Mouse (Mus musculus) forebrain, embryonic 13.5 days (tissue): ENCODE measurements at regions not wholly inside any gene's neighbourhood (a gene's known extent, or its start where the extent isn't known, plus 50 kb on each side); places are given as distances from the start of the nearest gene placed in this dataset.

Source experiments
- ATAC-seq: fragments of 200-750 bp; cut with Nextera tagmentation; 2 replicates; pipeline ENCODE4 v1.8.0; 2017
- H3K27ac ChIP-seq: fragments of 300-500 bp; sonication (generic); 2 replicates; pipeline ENCODE4 v1.5.1; 2015; ENCODE audit warnings: inconsistent platforms, mild to moderate bottlenecking, moderate library complexity
- H3K27me3 ChIP-seq: fragments of 300-500 bp; sonication (generic); 2 replicates; pipeline ENCODE4 v1.6.1; 2015; ENCODE audit warnings: mild to moderate bottlenecking, inconsistent platforms
- H3K36me3 ChIP-seq: fragments of 300-500 bp; sonication (generic); 2 replicates; pipeline ENCODE4 v1.6.1; 2015; ENCODE audit warnings: mild to moderate bottlenecking, inconsistent platforms; ENCODE audit not compliant: poor library complexity, severe bottlenecking
- H3K4me1 ChIP-seq: fragments of 300-500 bp; sonication (generic); 2 replicates; pipeline ENCODE4 v1.6.1; 2015; ENCODE audit warnings: inconsistent platforms
- H3K4me2 ChIP-seq: fragments of 300-500 bp; sonication (generic); 2 replicates; pipeline ENCODE4 v1.6.1; 2015; ENCODE audit warnings: inconsistent platforms, mild to moderate bottlenecking, moderate library complexity
- H3K4me3 ChIP-seq: fragments of 300-500 bp; sonication (generic); 2 replicates; pipeline ENCODE4 v1.5.1; 2015; ENCODE audit warnings: mild to moderate bottlenecking, inconsistent platforms
- H3K9ac ChIP-seq: fragments of 300-500 bp; sonication (generic); 2 replicates; pipeline ENCODE4 v1.6.1; 2015; ENCODE audit warnings: mild to moderate bottlenecking, inconsistent platforms
- H3K9me3 ChIP-seq: fragments of 300-500 bp; sonication (generic); replicated peaks from 2 replicates; pipeline ENCODE4 v1.6.1; 2016; ENCODE audit warnings: inconsistent platforms
- WGBS: fragments of 180-500 bp; shearing (Covaris S2); methylation state at CpG from one replicate; pipeline ENCODE4 v1.1.7; 2015; 5-methylcytosine and 5-hydroxymethylcytosine counted together

- 74% methylated on average over 4 of the region's 4 CpGs for WGBS
These were observed 80.4 kb downstream of the Utp6 start for GRCm38 (mm10) chr11:79881812-79882211.

GRCm38 (mm10) chr11:79878091-79878490 is 84.1 kb downstream of the Utp6 start:
- H3K36me3 ChIP-seq, result no peaks in the 10 kb centered on the region
- no peaks in the 10 kb centered on the region for H3K27me3 ChIP-seq
- H3K27ac ChIP-seq, result no peak overlapping the region
- no peak overlapping the region for H3K4me3 ChIP-seq
- 82% methylated on average over 7 of the region's 7 CpGs for WGBS
- ATAC-seq, result no peak
- H3K4me2 ChIP-seq, result no peak overlapping the region
- no peaks in the 10 kb centered on the region for H3K4me1 ChIP-seq
- no peaks in the 10 kb centered on the region for H3K9me3 ChIP-seq
- H3K9ac ChIP-seq, result no peak overlapping the region

More at GRCm38 (mm10) chr11:79881812-79882211, 80.4 kb downstream of the Utp6 start:
- H3K27me3 ChIP-seq, result no peaks in the 10 kb centered on the region
- no peak for ATAC-seq
- H3K36me3 ChIP-seq, result no peaks in the 10 kb centered on the region
- no peaks in the 10 kb centered on the region for H3K9me3 ChIP-seq
- no peak overlapping the region for H3K9ac ChIP-seq
- H3K4me2 ChIP-seq, result no peak overlapping the region
- H3K4me3 ChIP-seq, result no peak overlapping the region
- H3K4me1 ChIP-seq, result no peaks in the 10 kb centered on the region
- no peak overlapping the region for H3K27ac ChIP-seq

- Histone ChIP-seq H3K27me3 (no peaks in the 10 kb centered on the region), H3K36me3 (no peaks in the 10 kb centered on the region), H3K9ac (no peak overlapping the region), H3K27ac (no peak overlapping the region), H3K4me3 (no peak overlapping the region), H3K4me1 (no peaks in the 10 kb centered on the region), H3K4me2 (no peak overlapping the region), H3K9me3 (no peaks in the 10 kb centered on the region)
- 76% methylated on average over 3 of the region's 3 CpGs for WGBS
- ATAC-seq, result no peak
These were observed 84.9 kb downstream of the Utp6 start for GRCm38 (mm10) chr11:79877184-79877745.

GRCm38 (mm10) chr11:79871783-79872628 is 90.2 kb downstream of the Utp6 start:
- Histone ChIP-seq H3K4me2 (no peak overlapping the region), H3K27ac (no peak overlapping the region), H3K36me3 (no peaks in the 10 kb centered on the region), H3K9me3 (no peaks in the 10 kb centered on the region), H3K9ac (no peak overlapping the region), H3K27me3 (no peaks in the 10 kb centered on the region), H3K4me3 (no peak overlapping the region), H3K4me1 (no peaks in the 10 kb centered on the region)
- ATAC-seq, result no peak
- WGBS, result 86% methylated on average over 10 of the region's 10 CpGs

- Histone ChIP-seq H3K4me3 (no peak overlapping the region), H3K9ac (no peak overlapping the region), H3K9me3 (no peaks in the 10 kb centered on the region), H3K27me3 (no peaks in the 10 kb centered on the region), H3K27ac (no peak overlapping the region), H3K4me2 (no peak overlapping the region), H3K4me1 (no peaks in the 10 kb centered on the region), H3K36me3 (no peaks in the 10 kb centered on the region)
- 73% methylated on average over 5 of the region's 5 CpGs for WGBS
- no peak for ATAC-seq
These were observed 92.0 kb downstream of the Utp6 start for GRCm38 (mm10) chr11:79870189-79870588.

GRCm38 (mm10) chr11:79869009-79869408 is 93.2 kb downstream of the Utp6 start:
- 77% methylated on average over 5 of the region's 5 CpGs for WGBS

GRCm38 (mm10) chr11:79864836-79865235 is 97.4 kb downstream of the Utp6 start:
- Histone ChIP-seq H3K27ac (no peak overlapping the region), H3K4me1 (no peaks in the 10 kb centered on the region), H3K9me3 (no peaks in the 10 kb centered on the region), H3K36me3 (no peaks in the 10 kb centered on the region), H3K4me3 (no peak overlapping the region), H3K27me3 (no peaks in the 10 kb centered on the region), H3K4me2 (no peak overlapping the region), H3K9ac (no peak overlapping the region)
- no peak for ATAC-seq
- 63% methylated on average over 5 of the region's 5 CpGs for WGBS

More at GRCm38 (mm10) chr11:79869009-79869408, 93.2 kb downstream of the Utp6 start:
- Histone ChIP-seq H3K4me1 (no peaks in the 10 kb centered on the region), H3K9ac (no peak overlapping the region), H3K4me2 (no peak overlapping the region), H3K9me3 (no peaks in the 10 kb centered on the region), H3K4me3 (no peak overlapping the region), H3K27ac (no peak overlapping the region), H3K27me3 (no peaks in the 10 kb centered on the region), H3K36me3 (no peaks in the 10 kb centered on the region)
- ATAC-seq, result no peak

- Histone ChIP-seq H3K9me3 (no peaks in the 10 kb centered on the region), H3K9ac (no peak overlapping the region), H3K27ac (no peak overlapping the region), H3K36me3 (no peaks in the 10 kb centered on the region), H3K4me3 (no peak overlapping the region), H3K4me1 (no peaks in the 10 kb centered on the region), H3K27me3 (no peaks in the 10 kb centered on the region), H3K4me2 (no peak overlapping the region)
- WGBS, result 89% methylated on average over 14 of the region's 14 CpGs
- no peak for ATAC-seq
These were observed 98.6 kb downstream of the Utp6 start for GRCm38 (mm10) chr11:79863487-79864175.

- H3K36me3 ChIP-seq, result no peaks in the 10 kb centered on the region
- no peaks in the 10 kb centered on the region for H3K4me1 ChIP-seq
- 26% methylated on average over 12 of the region's 12 CpGs for WGBS
- no peak overlapping the region for H3K4me2 ChIP-seq
- H3K9me3 ChIP-seq, result no peaks in the 10 kb centered on the region
- no peak overlapping the region for H3K27ac ChIP-seq
- ATAC-seq, result no peak
- H3K27me3 ChIP-seq, result no peaks in the 10 kb centered on the region
- no peak overlapping the region for H3K9ac ChIP-seq
- H3K4me3 ChIP-seq, result no peak overlapping the region
These were observed 101.6 kb downstream of the Utp6 start for GRCm38 (mm10) chr11:79860611-79861067.

GRCm38 (mm10) chr11:79856376-79856775 is 105.8 kb downstream of the Utp6 start:
- WGBS, result 82% methylated on average over 5 of the region's 5 CpGs
- no peaks in the 10 kb centered on the region for H3K27me3 ChIP-seq
- no peaks in the 10 kb centered on the region for H3K36me3 ChIP-seq
- no peak overlapping the region for H3K4me3 ChIP-seq
- no peaks in the 10 kb centered on the region for H3K9me3 ChIP-seq
- H3K4me1 ChIP-seq, result no peaks in the 10 kb centered on the region
- H3K27ac ChIP-seq, result no peak overlapping the region
- no peak overlapping the region for H3K9ac ChIP-seq
- no peak overlapping the region for H3K4me2 ChIP-seq
- no peak for ATAC-seq

GRCm38 (mm10) chr11:79849545-79849944 is 112.6 kb downstream of the Utp6 start:
- Histone ChIP-seq H3K36me3 (no peaks in the 10 kb centered on the region), H3K4me2 (no peak overlapping the region), H3K27ac (no peak overlapping the region), H3K4me3 (no peak overlapping the region), H3K9ac (no peak overlapping the region), H3K4me1 (no peaks in the 10 kb centered on the region), H3K9me3 (no peaks in the 10 kb centered on the region), H3K27me3 (no peaks in the 10 kb centered on the region)
- no peak for ATAC-seq
- 80% methylated on average over 3 of the region's 3 CpGs for WGBS

- H3K27me3 ChIP-seq, result no peaks in the 10 kb centered on the region
- 86% methylated on average over 4 of the region's 4 CpGs for WGBS
- ATAC-seq, result no peak
- H3K4me3 ChIP-seq, result no peak overlapping the region
- no peak overlapping the region for H3K4me2 ChIP-seq
- H3K36me3 ChIP-seq, result no peaks in the 10 kb centered on the region
- no peaks in the 10 kb centered on the region for H3K9me3 ChIP-seq
- H3K4me1 ChIP-seq, result no peaks in the 10 kb centered on the region
- no peak overlapping the region for H3K9ac ChIP-seq
- H3K27ac ChIP-seq, result no peak overlapping the region
These were observed 117.8 kb downstream of the Utp6 start for GRCm38 (mm10) chr11:79844436-79844835.
